Mouse (Mus musculus) lung, embryonic 16.5 days (tissue): Measurements from ENCODE around the gene Rgl1. TPM values are rescaled to one million over a fixed set of nuclear protein-coding genes. Genes with fewer than 3 reads are reported as not detected.
"Not testable (repeated sequence)": the region's sequence is repeated elsewhere in the genome, so short reads cannot be mapped to it uniquely, and the experiment has no call there.

Source experiments
- ATAC-seq: fragments of 200-750 bp; cut with Nextera tagmentation; 2 replicates; pipeline ENCODE4 v1.8.0; 2017; ENCODE audit warnings: low read depth, mild to moderate bottlenecking, moderate library complexity
- H3K27ac ChIP-seq: fragments of 300-500 bp; sonication (generic); 2 replicates; pipeline ENCODE4 v1.5.1; 2014; ENCODE audit warnings: mild to moderate bottlenecking, control low read depth, low read length
- H3K27me3 ChIP-seq: fragments of 300-500 bp; sonication (generic); 2 replicates; pipeline ENCODE4 v1.6.1; 2014; ENCODE audit warnings: low read depth, low read length, mixed read lengths; ENCODE audit not compliant: control insufficient read depth, insufficient read depth
- H3K36me3 ChIP-seq: fragments of 300-500 bp; sonication (generic); 2 replicates; pipeline ENCODE4 v1.6.1; 2014; ENCODE audit warnings: low read length; ENCODE audit not compliant: control insufficient read depth, insufficient read depth
- H3K4me1 ChIP-seq: fragments of 300-500 bp; sonication (generic); replicated peaks from 2 replicates; pipeline ENCODE4 v1.6.1; 2014; ENCODE audit warnings: low read length, mixed read lengths; ENCODE audit not compliant: control insufficient read depth, insufficient read depth
- H3K4me2 ChIP-seq: fragments of 300-500 bp; sonication (generic); 2 replicates; pipeline ENCODE4 v1.6.1; 2014; ENCODE audit warnings: low read depth, low read length, control low read depth
- H3K4me3 ChIP-seq: fragments of 300-500 bp; sonication (generic); 2 replicates; pipeline ENCODE4 v1.5.1; 2014; ENCODE audit warnings: mild to moderate bottlenecking, low read length, control low read depth
- H3K9ac ChIP-seq: fragments of 300-500 bp; sonication (generic); 2 replicates; pipeline ENCODE4 v1.6.1; 2014; ENCODE audit warnings: low read length, control low read depth
- H3K9me3 ChIP-seq: fragments of 300-500 bp; sonication (generic); 2 replicates; pipeline ENCODE4 v1.6.1; 2016; ENCODE audit warnings: low read length; ENCODE audit not compliant: control insufficient read depth
- WGBS: fragments of 180-500 bp; shearing (Covaris S2); extraction: QIAGEN DNeasy Blood & Tissue Kit; methylation state at CpG from one replicate; pipeline ENCODE4 v1.1.7; 2014; 5-methylcytosine and 5-hydroxymethylcytosine counted together
- polyA plus RNA-seq: library from polyadenylated mRNA; unstranded; fragments of >200 nt; fragmentation: Nextera tagmentation; extraction: Ambion mirVana; gene quantifications from 2 replicates; pipeline ENCODE4 v1.2.1, GENCODE M21; 2015

The Rgl1 gene
- polyA plus RNA-seq, 1 experiment from 2014 or later, result 53.4 TPM

DNA sequence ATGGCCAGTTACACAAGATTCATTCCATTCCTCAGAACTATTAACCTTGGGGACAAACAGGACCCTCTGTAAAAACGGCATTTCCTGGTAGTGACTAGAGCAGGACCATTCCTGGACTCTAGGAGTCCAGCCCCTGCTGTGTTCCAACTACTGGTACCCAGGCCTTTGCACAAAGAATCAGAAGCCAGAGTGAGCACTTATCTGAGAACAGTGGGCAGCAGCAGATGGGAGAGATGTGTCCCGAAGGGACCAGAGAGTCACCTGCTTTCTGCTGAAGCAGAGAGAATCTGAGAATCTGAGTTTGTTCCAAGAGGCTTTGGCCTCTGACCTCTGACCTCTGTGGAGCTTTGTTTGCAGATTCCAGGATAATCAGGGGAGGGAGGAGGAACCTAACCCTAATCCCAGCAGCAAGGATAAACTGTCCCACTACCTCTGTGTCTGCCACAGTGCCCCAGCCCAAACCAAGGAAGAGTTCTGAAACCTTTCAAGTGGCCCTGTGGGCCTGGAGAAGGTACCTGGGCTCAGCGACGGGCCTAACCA lies 22.0 kb upstream of the Rgl1 start:
- no peak overlapping the region for H3K4me2 ChIP-seq
- WGBS, result 39% methylated on average over 4 of the region's 4 CpGs
- ATAC-seq, result no peak

DNA sequence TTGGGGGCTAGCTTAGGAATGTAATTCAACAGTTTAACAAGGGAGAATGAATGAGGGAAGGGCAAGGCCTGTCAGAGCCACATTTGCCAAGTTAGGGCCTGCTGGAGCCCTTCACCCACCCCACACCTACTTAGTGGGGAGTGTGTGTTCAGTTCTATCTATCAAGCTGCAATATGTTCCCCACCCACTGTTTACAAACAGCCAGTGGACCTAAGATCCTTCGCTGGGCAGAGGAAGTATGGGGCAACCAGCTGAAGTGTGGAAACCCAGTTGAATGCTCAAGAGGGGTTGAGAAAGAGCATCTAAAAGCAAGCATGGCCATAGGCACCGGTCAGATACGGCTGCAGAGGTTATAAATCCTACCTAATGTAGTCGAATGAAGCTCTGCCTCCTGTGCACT lies 20.8 kb upstream of the Rgl1 start:
- Histone ChIP-seq H3K4me3 (no peak overlapping the region), H3K27me3 (no peaks in the 10 kb centered on the region), H3K36me3 (no peaks in the 10 kb centered on the region), H3K9ac (no peak overlapping the region), H3K9me3 (no peaks in the 10 kb centered on the region), H3K4me1 (no peaks in the 10 kb centered on the region; the same call in 1 of the 2 replicates), H3K4me2 (no peak overlapping the region), H3K27ac (no peak overlapping the region)
- WGBS, result 73% methylated on average over 4 of the region's 4 CpGs
- ATAC-seq, result no peak

More for the DNA sequence above, 22.0 kb upstream of the Rgl1 start:
- Histone ChIP-seq H3K27ac (no peak overlapping the region), H3K36me3 (no peaks in the 10 kb centered on the region), H3K9me3 (no peaks in the 10 kb centered on the region), H3K4me3 (no peak overlapping the region), H3K9ac (no peak overlapping the region), H3K27me3 (no peaks in the 10 kb centered on the region), H3K4me1 (no peaks in the 10 kb centered on the region; the same call in 1 of the 2 replicates)

DNA sequence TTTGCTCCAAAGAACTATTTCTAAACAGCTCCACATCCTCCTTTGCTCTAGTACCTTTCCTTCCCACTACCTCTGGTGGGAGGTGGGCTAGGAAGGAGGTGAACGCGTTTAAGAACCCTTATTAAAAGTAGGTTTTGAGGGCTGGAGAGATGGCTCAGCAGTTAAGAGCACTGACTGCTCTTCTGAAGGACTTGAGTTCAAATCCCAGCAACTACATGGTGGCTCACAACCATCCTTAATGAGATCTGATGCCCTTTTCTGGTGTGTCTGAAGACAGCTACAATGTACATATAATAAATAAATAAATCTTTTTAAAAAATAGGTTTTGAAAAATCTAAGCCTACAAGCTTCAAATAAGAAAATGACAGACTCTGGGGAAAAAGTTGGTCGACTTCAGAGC lies 19.3 kb upstream of the Rgl1 start:
- 74% methylated on average over 3 of the region's 3 CpGs for WGBS
- not testable (repeated sequence) for H3K9ac ChIP-seq, H3K27me3 ChIP-seq, H3K4me3 ChIP-seq, H3K36me3 ChIP-seq, H3K4me1 ChIP-seq, H3K27ac ChIP-seq, H3K4me2 ChIP-seq, ATAC-seq, H3K9me3 ChIP-seq

DNA sequence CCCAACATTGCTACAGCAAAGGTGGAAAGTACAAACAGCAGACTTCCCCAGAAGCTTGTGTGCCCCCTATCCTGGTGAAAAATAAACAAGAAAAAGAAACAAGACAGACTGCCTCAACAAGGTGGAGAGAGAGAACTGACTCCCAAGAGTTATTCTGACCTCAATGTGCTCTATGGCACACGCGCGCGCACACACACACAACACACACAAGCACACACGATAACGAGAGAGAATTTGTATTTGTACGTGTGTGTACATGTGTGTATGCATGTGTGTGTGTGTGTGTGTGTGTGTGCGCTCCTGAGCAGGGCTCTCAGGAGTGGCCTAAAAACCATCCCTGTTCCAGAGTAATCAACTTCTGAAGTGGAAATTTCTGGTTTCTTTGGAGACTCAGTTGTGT lies 18.5 kb upstream of the Rgl1 start:
- 90% methylated on average over 8 of the region's 8 CpGs for WGBS

DNA sequence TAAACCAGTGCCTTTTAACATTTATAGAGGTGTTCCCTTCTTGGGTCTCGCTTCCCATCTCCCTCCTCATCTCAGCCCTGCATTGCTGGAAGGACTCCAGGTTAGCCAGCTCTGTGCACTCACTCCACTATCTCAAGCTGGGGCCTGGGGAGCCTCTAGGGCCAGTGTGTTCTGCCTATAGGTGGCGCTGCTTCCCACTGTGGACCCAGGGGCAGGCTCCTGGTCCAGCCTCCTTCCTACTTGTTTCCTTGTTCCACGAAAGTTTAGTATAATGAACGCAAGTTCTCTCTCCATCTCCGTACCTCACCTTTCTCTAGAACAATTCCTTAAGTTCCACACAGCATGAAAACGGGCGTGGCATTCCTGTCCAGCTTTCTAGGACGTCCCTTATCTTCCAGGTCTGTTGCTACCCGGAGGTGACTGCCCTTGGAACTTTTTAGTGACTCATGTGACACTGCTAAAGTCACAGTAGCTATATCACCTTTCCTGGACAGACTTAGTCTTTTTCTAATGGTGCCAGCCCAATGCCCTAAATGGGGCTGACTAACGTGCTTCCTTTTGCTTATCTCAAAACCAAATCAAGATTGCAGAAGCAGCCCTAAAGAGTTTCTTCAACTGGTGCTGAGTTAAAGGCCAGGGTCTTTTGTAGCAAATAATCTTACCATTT lies 13.1 kb upstream of the Rgl1 start:
- WGBS, result 24% methylated on average over 10 of the region's 10 CpGs
- no peak overlapping the region for H3K4me2 ChIP-seq
- H3K9me3 ChIP-seq, result no peaks in the 10 kb centered on the region
- no peak overlapping the region for H3K27ac ChIP-seq
- H3K4me3 ChIP-seq, result no peak overlapping the region
- H3K4me1 ChIP-seq, result no peaks in the 10 kb centered on the region
- H3K9ac ChIP-seq, result no peak overlapping the region
- peaks cover 4% of the 10 kb centered on the region for H3K36me3 ChIP-seq
- ATAC-seq, result peak; percentile 81
- no peaks in the 10 kb centered on the region for H3K27me3 ChIP-seq

More for the DNA sequence above, 18.5 kb upstream of the Rgl1 start:
- Histone ChIP-seq H3K36me3 (no peaks in the 10 kb centered on the region), H3K9me3 (no peaks in the 10 kb centered on the region), H3K27ac (no peak overlapping the region), H3K4me3 (no peak overlapping the region), H3K4me2 (no peak overlapping the region), H3K4me1 (no peaks in the 10 kb centered on the region), H3K9ac (no peak overlapping the region), H3K27me3 (no peaks in the 10 kb centered on the region)
- ATAC-seq, result no peak

DNA sequence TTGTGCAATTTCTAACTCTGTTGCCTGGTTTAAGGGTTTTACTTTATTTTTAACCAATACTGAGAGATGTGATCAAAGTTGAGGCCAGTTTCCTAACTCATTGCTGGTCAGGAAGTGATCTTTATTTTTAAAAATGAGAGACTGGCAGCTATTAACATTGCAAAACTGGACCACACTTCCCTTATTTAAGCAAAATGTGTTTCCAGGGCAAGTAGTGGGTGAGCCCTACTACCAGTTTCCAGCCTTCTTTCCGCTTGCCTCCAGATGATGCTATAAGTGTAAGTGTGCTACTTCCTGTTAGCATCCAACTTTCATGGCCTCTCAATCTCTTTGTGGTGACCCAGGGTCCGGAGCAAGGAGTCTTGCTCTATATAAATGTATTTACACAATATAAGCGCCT lies 8.4 kb upstream of the Rgl1 start:
- H3K9ac ChIP-seq, H3K4me3 ChIP-seq, H3K27me3 ChIP-seq, ATAC-seq, H3K27ac ChIP-seq, H3K4me2 ChIP-seq, H3K4me1 ChIP-seq, H3K9me3 ChIP-seq: not testable (repeated sequence)
- WGBS, result 74% methylated on average over 3 of the region's 3 CpGs
- H3K36me3 ChIP-seq, result peaks cover 19% of the 10 kb centered on the region

DNA sequence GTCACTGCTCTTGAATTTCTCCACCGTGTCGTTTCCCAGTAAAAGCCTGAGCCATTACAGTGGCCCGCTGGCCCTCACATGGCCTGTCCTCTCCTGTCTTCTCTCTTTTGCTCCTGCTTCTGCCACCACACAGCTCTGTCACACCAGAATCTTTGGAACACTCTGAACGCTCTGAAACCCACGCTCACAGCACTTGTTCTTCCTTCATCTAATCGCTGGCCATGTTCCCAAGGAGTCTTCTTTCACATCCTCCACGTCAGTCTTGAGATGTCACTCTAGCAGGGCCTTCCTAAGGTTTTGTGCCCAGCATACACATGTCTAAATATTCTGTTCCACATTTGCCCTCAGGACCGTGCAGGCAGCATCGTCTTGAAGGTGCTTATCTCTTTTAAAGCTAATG lies 4.9 kb upstream of the Rgl1 start:
- H3K27me3 ChIP-seq, result no peaks in the 10 kb centered on the region
- WGBS, result 90% methylated on average over 9 of the region's 9 CpGs

DNA sequence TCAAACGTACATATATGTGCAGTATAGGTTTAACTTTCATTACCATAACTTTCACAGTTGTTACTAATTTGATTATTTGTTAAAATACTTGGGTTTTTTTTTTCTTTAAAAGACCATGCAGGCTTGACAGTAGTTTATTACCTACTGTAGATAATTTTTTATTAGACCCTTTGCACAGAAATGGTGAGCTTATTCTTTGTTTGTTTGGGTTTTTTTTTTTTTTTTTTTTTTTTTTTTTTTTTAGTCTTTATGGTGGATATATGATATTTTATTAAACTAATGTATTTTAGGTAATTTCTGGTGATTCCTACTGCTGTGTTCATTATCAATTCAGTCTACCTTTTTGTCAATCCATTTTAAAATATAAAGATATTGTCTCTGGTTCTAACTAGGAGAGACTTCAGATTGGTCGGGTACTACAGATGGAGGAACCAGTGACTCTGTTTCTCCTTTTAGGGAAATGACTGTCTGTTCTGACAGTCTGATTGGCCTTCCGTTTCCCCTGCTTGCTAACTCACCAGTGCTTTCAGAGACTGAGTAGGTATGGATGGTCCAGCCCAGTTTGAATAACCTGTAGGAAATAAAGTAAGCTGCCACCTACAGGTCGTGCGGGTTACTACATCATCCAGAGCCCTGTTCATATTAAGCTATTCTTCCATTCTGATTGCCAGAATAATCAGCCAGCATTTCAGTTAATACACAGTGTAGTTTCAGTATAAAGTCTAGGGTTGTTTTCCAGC lies 1.8 kb upstream of the Rgl1 start:
- H3K9me3 ChIP-seq, result no peaks in the 10 kb centered on the region
- WGBS, result 5% methylated on average over 5 of the region's 5 CpGs
- H3K27ac ChIP-seq, result no peak overlapping the region
- 0 out of 2 replicates have a peak overlapping the region, but pooled peaks have one; percentile 19 for H3K4me3 ChIP-seq
- H3K27me3 ChIP-seq, result no peaks in the 10 kb centered on the region; the same call in none of the 2 replicates
- peaks cover 16% of the 10 kb centered on the region for H3K36me3 ChIP-seq
- H3K4me2 ChIP-seq, result peak overlapping the region; percentile 74
- H3K9ac ChIP-seq, result no peak overlapping the region
- ATAC-seq, result no peak
- peaks cover 17% of the 10 kb centered on the region for H3K4me1 ChIP-seq

More for the DNA sequence above, 4.9 kb upstream of the Rgl1 start:
- peaks cover 7% of the 10 kb centered on the region for H3K4me1 ChIP-seq
- H3K4me3 ChIP-seq, result no peak overlapping the region
- ATAC-seq, result no peak
- H3K9ac ChIP-seq, result no peak overlapping the region
- H3K9me3 ChIP-seq, result no peaks in the 10 kb centered on the region
- no peak overlapping the region for H3K27ac ChIP-seq
- H3K4me2 ChIP-seq, result no peak overlapping the region
- H3K36me3 ChIP-seq, result peaks cover 23% of the 10 kb centered on the region
